In the genomic region with DNA sequence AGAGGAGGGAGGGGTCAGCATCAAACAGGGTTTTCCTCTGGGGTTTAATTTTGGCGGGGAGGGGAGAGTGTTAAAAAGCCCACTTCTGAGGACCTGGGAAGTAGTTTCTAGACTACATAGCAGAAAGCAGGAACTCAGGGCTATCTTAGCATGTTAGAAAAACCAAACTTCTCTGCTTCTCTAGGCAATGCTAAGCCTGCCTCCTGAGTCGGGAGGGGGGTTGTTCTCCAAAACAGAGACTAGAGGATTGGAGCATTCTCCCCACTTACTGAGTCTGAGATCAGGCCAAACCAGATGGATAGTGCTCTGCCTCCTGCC, we compare ENCODE assay signal across 13 mouse cellular contexts. TPM values are rescaled to one million over a fixed set of nuclear protein-coding genes. Genes with fewer than 3 reads are reported as not detected.
DNase-seq lines count a peak whose midpoint lies in the region; ATAC-seq and TF ChIP-seq lines count a peak whose summit lies in the region.
"Had no signal": no experiment of that assay in that cellular context is flagged by ENCODE, and none has a peak within 500 bp of the region (broad histone marks: within the 10 kb centered on the region; RNA-seq: fewer than 3 reads in every experiment).

No protein-coding gene starts in this region.

- no peak for DNase-seq in kidney, adult 11 months
- DNase-seq in neural tube, embryonic 11.5 days (ENCODE audit: low spot score): no peak
- no peak for DNase-seq in neural tube, embryonic 10.5 days (ENCODE audit: extremely low spot score, low spot score)
- DNase-seq in limb, embryonic 11.5 days (ENCODE audit: low spot score): no peak
- DNase-seq in stomach, postnatal 0 days (ENCODE audit: low spot score): no peak
- DNase-seq in cerebellum, postnatal 10 days: no peak
- no peak for DNase-seq in lung, postnatal 36 days
- DNase-seq: cerebellum, postnatal 25 days; heart, adult 2 months; thymus, adult 2 months had no signal

- TF ChIP-seq CTCF in stomach, postnatal 0 days (IDR thresholded peaks at IDR 0.05; ENCODE audit: low read depth): no peak

- H3K4me2 ChIP-seq in kidney, embryonic 14.5 days (replicated peaks; ENCODE audit: low read depth, low read length): peak overlapping the region; percentile 85
- peak overlapping the region; percentile 22 for H3K4me2 ChIP-seq in neural tube, embryonic 11.5 days (ENCODE audit: low read depth)
- peak overlapping the region; percentile 1; the same call in 1 of the 2 replicates for H3K4me2 ChIP-seq in limb, embryonic 11.5 days (ENCODE audit: low read depth, severe bottlenecking)
- H3K4me2 ChIP-seq in stomach, postnatal 0 days (replicated peaks; ENCODE audit: low read depth): peak overlapping the region; percentile 83

- 3% methylated on average over 2 of the region's 2 CpGs for WGBS in kidney, embryonic 14.5 days
- 5% methylated on average over 2 of the region's 2 CpGs for WGBS in neural tube, embryonic 11.5 days
- 19% methylated on average over 2 of the region's 2 CpGs for WGBS in limb, embryonic 11.5 days
- 20% methylated on average over 2 of the region's 2 CpGs for whole genome bisulfite sequencing in stomach, postnatal 0 days

- H3K27me3 ChIP-seq in kidney, embryonic 14.5 days (ENCODE audit: control insufficient read depth, insufficient read depth, low read length): peaks cover 4% of the 10 kb centered on the region
- peaks cover 40% of the 10 kb centered on the region for H3K27me3 ChIP-seq in neural tube, embryonic 11.5 days (ENCODE audit: control insufficient read depth, insufficient read depth, low read length)
- peaks cover 19% of the 10 kb centered on the region for H3K27me3 ChIP-seq in limb, embryonic 11.5 days (ENCODE audit: control insufficient read depth, insufficient read depth, low read length)
- peaks cover 13% of the 10 kb centered on the region; the same call in 1 of the 2 replicates for H3K27me3 ChIP-seq in stomach, postnatal 0 days (ENCODE audit: control insufficient read depth, insufficient read depth, low read length)

- peak overlapping the region; percentile 97 for H3K27ac ChIP-seq in kidney, embryonic 14.5 days (ENCODE audit: low read depth, low read length)
- no peak overlapping the region for H3K27ac ChIP-seq in neural tube, embryonic 11.5 days (ENCODE audit: low read depth, low read length)
- H3K27ac ChIP-seq in limb, embryonic 11.5 days (replicated peaks; ENCODE audit: low read depth, low read length): no peak overlapping the region
- H3K27ac ChIP-seq in stomach, postnatal 0 days (replicated peaks): no peak overlapping the region; the same call in 1 of the 2 replicates
- H3K27ac ChIP-seq: heart, adult 2 months had no signal

- H3K9me3 ChIP-seq in kidney, embryonic 14.5 days (ENCODE audit: control insufficient read depth, low read length): no peaks in the 10 kb centered on the region
- H3K9me3 ChIP-seq in neural tube, embryonic 11.5 days (ENCODE audit: control insufficient read depth, low read length): no peaks in the 10 kb centered on the region
- H3K9me3 ChIP-seq in limb, embryonic 11.5 days (ENCODE audit: control insufficient read depth, low read length): no peaks in the 10 kb centered on the region
- H3K9me3 ChIP-seq in stomach, postnatal 0 days (ENCODE audit: control insufficient read depth, low read length): no peaks in the 10 kb centered on the region

- H3K36me3 ChIP-seq in kidney, embryonic 14.5 days (ENCODE audit: control insufficient read depth, insufficient read depth, low read length): peaks cover 11% of the 10 kb centered on the region
- H3K36me3 ChIP-seq in neural tube, embryonic 11.5 days (ENCODE audit: control insufficient read depth, insufficient read depth, low read length): no peaks in the 10 kb centered on the region
- H3K36me3 ChIP-seq in limb, embryonic 11.5 days (ENCODE audit: control insufficient read depth, insufficient read depth, low read length): no peaks in the 10 kb centered on the region
- no peaks in the 10 kb centered on the region for H3K36me3 ChIP-seq in stomach, postnatal 0 days (ENCODE audit: control insufficient read depth, insufficient read depth, low read length)

- H3K9ac ChIP-seq in kidney, embryonic 14.5 days (ENCODE audit: low read depth, low read length): peak overlapping the region; percentile 89
- H3K9ac ChIP-seq in neural tube, embryonic 11.5 days (ENCODE audit: low read length): no peak overlapping the region
- no peak overlapping the region for H3K9ac ChIP-seq in limb, embryonic 11.5 days (ENCODE audit: low read length)
- H3K9ac ChIP-seq in stomach, postnatal 0 days (ENCODE audit: low read length): no peak overlapping the region

- TF ChIP-seq EP300 in stomach, postnatal 0 days (optimal IDR thresholded peaks at IDR 0.05): no peak

- peak overlapping the region; percentile 77 for H3K4me3 ChIP-seq in kidney, embryonic 14.5 days (ENCODE audit: low read length)
- peak overlapping the region; percentile 57 for H3K4me3 ChIP-seq in neural tube, embryonic 11.5 days (ENCODE audit: low read depth, low read length)
- no peak overlapping the region for H3K4me3 ChIP-seq in limb, embryonic 11.5 days (ENCODE audit: low read depth, low read length)
- peak overlapping the region; percentile 53 for H3K4me3 ChIP-seq in stomach, postnatal 0 days (ENCODE audit: low read depth, low read length)
- H3K4me3 ChIP-seq: erythroblast, embryonic 14.5 days; heart, adult 2 months had no signal

- 0 out of 2 replicates have a peak, but pooled peaks cover 3% of the 10 kb centered on the region for H3K4me1 ChIP-seq in kidney, embryonic 14.5 days (ENCODE audit: control insufficient read depth, insufficient read depth, low read length)
- H3K4me1 ChIP-seq in neural tube, embryonic 11.5 days (ENCODE audit: control insufficient read depth, insufficient read depth, low read length): peaks cover 5% of the 10 kb centered on the region
- H3K4me1 ChIP-seq in limb, embryonic 11.5 days (ENCODE audit: control insufficient read depth, insufficient read depth, low read length): peaks cover 23% of the 10 kb centered on the region
- no peaks in the 10 kb centered on the region; the same call in none of the 2 replicates for H3K4me1 ChIP-seq in stomach, postnatal 0 days (replicated peaks; ENCODE audit: control insufficient read depth, insufficient read depth)

- no peak for ATAC-seq in kidney, embryonic 14.5 days (ENCODE audit: low FRiP score, low TSS enrichment)
- ATAC-seq in neural tube, embryonic 11.5 days (ENCODE audit: insufficient read depth, low FRiP score, low TSS enrichment): no peak
- 0 out of 2 replicates have a peak, but pooled peaks have one; percentile 3 for ATAC-seq in limb, embryonic 11.5 days (ENCODE audit: insufficient number of reproducible peaks, low FRiP score, low TSS enrichment, low read depth)
- no peak for ATAC-seq in stomach, postnatal 0 days (ENCODE audit: low FRiP score, low TSS enrichment)
- ATAC-seq: Patski had no signal

RNA-seq across cellular contexts. Expression of gene Shisa3, which starts 1.8 kb away (rescaled TPM):
- 110 and 145 TPM in 2 replicates for polyA plus RNA-seq in kidney, embryonic 14.5 days (2014; fragmentation: Nextera tagmentation; extraction: Ambion mirVana)
- polyA plus RNA-seq in neural tube, embryonic 11.5 days (2014; fragmentation: Nextera tagmentation; extraction: Ambion mirVana): 10.0 and 13.2 TPM in 2 replicates
- polyA plus RNA-seq in limb, embryonic 11.5 days (2014; fragmentation: Nextera tagmentation; extraction: Ambion mirVana): 5.0 and 6.8 TPM in 2 replicates
- polyA plus RNA-seq in stomach, postnatal 0 days (2015; fragmentation: Nextera tagmentation; extraction: Ambion mirVana): 13.7 and 14.5 TPM in 2 replicates
- polyA plus RNA-seq: erythroblast, embryonic 14.5 days; Patski had no signal

Comparison
In these comparisons a context has a peak if more than half of its experiments do, and no peak if none do; other contexts are left out.
1. H3K4me2 ChIP-seq: peak in every context shown above with its lines; median percentile 85 in kidney, embryonic 14.5 days; 83 in stomach, postnatal 0 days; 22 in neural tube, embryonic 11.5 days; 1 in limb, embryonic 11.5 days.